Mouse (Mus musculus) small intestine, adult 2 months (tissue): ENCODE data around the gene Srarp.

Source experiments
- CTCF ChIP-seq: fragments of 200-500 bp; IDR thresholded peaks from 2 replicates; pipeline ENCODE4 v1.5.1; 2012; ENCODE audit warnings: low read depth, mild to moderate bottlenecking, control low read depth, inconsistent platforms, low read length, moderate library complexity, mixed read lengths; ENCODE audit not compliant: insufficient replicate concordance, insufficient read length; ENCODE audit errors: extremely low read depth
- POLR2A ChIP-seq: fragments of 200-500 bp; IDR thresholded peaks from 2 replicates; pipeline ENCODE4 v1.6.1; 2012; ENCODE audit warnings: low read depth, mild to moderate bottlenecking, control low read depth, inconsistent platforms, low read length, moderate library complexity

DNA sequence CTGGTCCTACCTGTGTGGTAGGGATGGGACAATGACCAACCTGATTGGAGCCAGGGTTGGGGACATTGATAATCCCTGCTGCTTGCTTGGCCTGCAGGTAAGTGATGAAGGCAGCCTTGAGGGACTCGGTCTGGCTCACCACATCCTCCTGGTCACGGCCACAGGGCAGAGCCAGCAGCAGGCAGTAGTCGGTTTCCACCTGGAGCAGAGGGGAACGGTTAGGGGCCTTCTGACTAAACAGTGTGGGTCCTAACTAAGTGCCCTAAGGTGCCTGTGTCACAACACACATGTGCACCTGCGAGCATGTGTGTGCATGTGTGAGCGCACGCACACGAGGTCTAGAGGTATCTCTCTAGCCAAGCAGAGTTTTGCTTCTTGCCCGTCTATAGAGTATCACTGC lies 33.4 kb upstream of the Srarp start:
- TF ChIP-seq POLR2A (no peak), CTCF (no peak)
